Mouse (Mus musculus) embryonic facial prominence, embryonic 10.5 days (tissue): ENCODE measurements around the gene Ilf2. TPM values are rescaled to one million over a fixed set of nuclear protein-coding genes. Genes with fewer than 3 reads are reported as not detected.
A peak's percentile ranks its signal among the peaks of the same experiment; 100 is the strongest.

ENCODE experiments used
- DNase-seq: peaks from one replicate; pipeline ENCODE4 v3.0.0-alpha.2; 2017; ENCODE audit warnings: low spot score
- H3K27ac ChIP-seq: fragments of 300-500 bp; sonication (generic); replicated peaks from 2 replicates; pipeline ENCODE4 v1.5.1; 2016; ENCODE audit warnings: mild to moderate bottlenecking
- H3K27me3 ChIP-seq: fragments of 300-500 bp; sonication (generic); replicated peaks from 2 replicates; pipeline ENCODE4 v1.6.1; 2016; ENCODE audit warnings: low read depth, mild to moderate bottlenecking; ENCODE audit not compliant: poor library complexity, severe bottlenecking
- H3K36me3 ChIP-seq: fragments of 300-500 bp; sonication (generic); replicated peaks from 2 replicates; pipeline ENCODE4 v1.6.1; 2016; ENCODE audit warnings: mild to moderate bottlenecking, moderate library complexity
- H3K4me1 ChIP-seq: fragments of 300-500 bp; sonication (generic); 2 replicates; pipeline ENCODE4 v1.6.1; 2016
- H3K4me3 ChIP-seq: fragments of 300-500 bp; sonication (generic); 2 replicates; pipeline ENCODE4 v1.5.1; 2016; ENCODE audit warnings: mild to moderate bottlenecking, moderate library complexity
- H3K9me3 ChIP-seq: fragments of 300-500 bp; sonication (generic); 2 replicates; pipeline ENCODE4 v1.6.1; 2016; ENCODE audit warnings: mild to moderate bottlenecking
- WGBS: fragments of 180-500 bp; shearing (Covaris S2); methylation state at CpG from one replicate; pipeline ENCODE4 v1.1.7; 2016; 5-methylcytosine and 5-hydroxymethylcytosine counted together
- polyA plus RNA-seq: library from polyadenylated mRNA; unstranded; fragments of >200 nt; fragmentation: Nextera tagmentation; extraction: Ambion mirVana; gene quantifications from 2 replicates; pipeline ENCODE4 v1.2.1, GENCODE M21; 2016

Gene Ilf2
- polyA plus RNA-seq, 1 experiment from 2014 or later = 367 TPM

- no peak for DNase-seq
- Histone ChIP-seq H3K27ac (peak within 1 kb of the TSS; percentile 48; the same call in 1 of the 2 replicates), H3K4me3 (peak within 1 kb of the TSS; percentile 59), H3K9me3 (no peaks in the 10 kb centered on the region), H3K27me3 (peaks cover 56% of the 10 kb centered on the region), H3K36me3 (no peaks in the 10 kb centered on the region), H3K4me1 (peaks cover 29% of the 10 kb centered on the region)
- whole genome bisulfite sequencing = under 1% methylated on average over 42 of the region's 49 CpGs
These were observed 10.1 kb upstream of the Ilf2 start, which contains the start of gene Npr1 for GRCm38 (mm10) chr3:90465686-90466310. Gene Npr1, minus strand, starts transcription at chr3:90465866.

DNA sequence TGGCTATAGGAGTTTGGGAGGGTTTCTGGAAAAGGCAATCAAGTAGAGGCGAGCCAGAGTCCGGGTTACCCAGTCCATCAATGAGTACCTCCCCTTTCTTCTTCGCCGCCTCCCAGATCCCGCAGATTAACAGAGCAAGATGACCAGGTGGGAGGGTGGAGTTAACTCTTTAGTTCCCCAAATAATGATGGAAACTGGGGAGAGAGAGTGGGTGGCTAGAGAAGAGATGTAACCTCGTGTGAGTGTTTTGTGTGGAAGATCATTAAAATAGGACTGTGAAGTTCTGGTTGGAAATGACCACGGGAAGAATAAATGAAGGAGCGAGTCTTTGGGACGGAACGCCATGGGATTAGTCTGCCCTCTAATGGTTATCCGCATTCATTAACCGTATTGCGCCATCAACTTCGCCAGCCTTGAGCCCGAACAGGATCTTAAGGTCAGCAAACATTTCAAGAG is 9.6 kb upstream of the Ilf2 start:
- no peaks in the 10 kb centered on the region for H3K36me3 ChIP-seq
- under 1% methylated on average over 15 of the region's 15 CpGs for WGBS
- DNase-seq = peak; percentile 66
- peak overlapping the region; percentile 59 for H3K4me3 ChIP-seq
- peaks cover 51% of the 10 kb centered on the region for H3K27me3 ChIP-seq
- H3K4me1 ChIP-seq = peaks cover 29% of the 10 kb centered on the region
- no peaks in the 10 kb centered on the region for H3K9me3 ChIP-seq
- 0 out of 2 replicates have a peak overlapping the region, but pooled peaks have one; percentile 0 for H3K27ac ChIP-seq

DNA sequence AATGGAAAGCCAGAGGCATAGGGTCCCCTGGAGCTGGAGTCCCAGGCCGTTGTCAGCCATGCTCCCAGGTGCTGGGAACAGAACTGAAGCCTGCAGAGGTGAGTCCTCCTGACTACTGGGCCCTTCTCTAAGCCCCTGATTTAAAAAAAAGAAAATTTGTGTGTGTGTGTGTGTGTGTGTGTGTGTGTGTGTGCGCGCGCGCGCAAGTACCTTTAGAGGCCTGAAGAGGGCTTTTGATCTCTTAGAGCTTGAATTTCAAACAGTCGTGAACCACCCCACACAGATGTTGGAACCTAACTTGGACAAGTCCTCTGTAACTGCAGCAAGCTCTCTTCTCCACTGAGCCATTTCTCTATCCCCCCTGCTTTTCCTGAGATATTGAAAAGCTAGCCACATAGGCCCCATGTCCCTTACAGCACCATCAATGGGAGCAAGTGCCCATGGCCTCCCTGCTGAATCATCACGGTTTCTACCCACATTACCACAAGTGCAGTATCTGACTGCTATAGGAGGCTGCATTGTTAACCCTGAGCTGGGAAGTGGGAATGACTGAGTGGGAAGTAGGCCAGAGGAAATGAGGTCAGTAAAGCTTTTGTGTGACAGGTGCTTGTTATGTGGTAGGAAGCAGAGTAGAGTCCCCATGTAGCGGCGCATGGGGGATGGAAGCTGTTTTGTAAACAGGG is 8.2 kb upstream of the Ilf2 start:
- Histone ChIP-seq H3K4me3 (no peak overlapping the region), H3K27me3 (peaks cover 37% of the 10 kb centered on the region), H3K27ac (no peak overlapping the region), H3K9me3 (no peaks in the 10 kb centered on the region), H3K36me3 (no peaks in the 10 kb centered on the region), H3K4me1 (peaks cover 24% of the 10 kb centered on the region)
- 94% methylated on average over 10 of the region's 10 CpGs for WGBS
- no peak for DNase-seq

GRCm38 (mm10) chr3:90472213-90472612 is 3.7 kb upstream of the Ilf2 start:
- DNase-seq = no peak
- Histone ChIP-seq H3K9me3 (no peaks in the 10 kb centered on the region), H3K4me3 (no peak overlapping the region), H3K4me1 (peaks cover 4% of the 10 kb centered on the region), H3K27ac (no peak overlapping the region), H3K36me3 (peaks cover 1% of the 10 kb centered on the region), H3K27me3 (no peaks in the 10 kb centered on the region; the same call in 1 of the 2 replicates)
- WGBS = 32% methylated on average over 3 of the region's 3 CpGs

DNA sequence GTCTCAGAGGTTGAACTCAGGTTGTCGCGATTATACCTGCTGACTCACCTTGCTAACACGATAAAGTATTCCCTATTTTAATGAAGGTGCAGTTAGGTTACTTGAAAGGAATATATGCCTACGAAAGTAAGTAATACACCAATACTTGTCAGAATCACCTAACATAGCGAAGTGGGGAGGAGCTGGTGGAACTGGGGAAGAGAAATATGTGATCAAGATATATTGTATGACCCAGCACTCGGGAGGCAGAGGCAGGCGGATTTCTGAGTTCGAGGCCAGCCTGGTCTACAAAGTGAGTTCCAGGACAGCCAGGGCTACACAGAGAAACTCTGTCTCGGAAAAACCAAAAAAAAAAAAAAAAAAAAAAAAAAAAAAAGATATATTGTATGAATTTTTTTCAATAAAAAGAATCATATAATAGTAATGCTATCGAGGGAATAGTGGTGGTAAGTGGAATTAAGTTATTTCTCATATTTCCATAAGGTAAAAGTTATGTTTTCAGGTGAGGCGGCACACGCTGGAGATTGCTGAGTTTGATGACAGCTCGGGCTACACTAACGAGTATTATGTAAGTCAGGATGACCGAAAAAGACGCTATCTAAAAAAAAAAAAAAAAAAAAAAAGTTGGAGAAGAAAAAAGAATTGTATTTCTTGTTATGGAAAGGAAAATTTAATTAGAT is 635 bp upstream of the Ilf2 start:
- 44% methylated on average over 16 of the region's 16 CpGs for WGBS
- peaks cover 32% of the 10 kb centered on the region for H3K36me3 ChIP-seq
- peaks cover 10% of the 10 kb centered on the region for H3K4me1 ChIP-seq
- H3K27me3 ChIP-seq = no peaks in the 10 kb centered on the region
- no peak for DNase-seq
- H3K4me3 ChIP-seq = peak overlapping the region; percentile 78; the same call in 1 of the 2 replicates
- H3K27ac ChIP-seq = no peak overlapping the region
- no peaks in the 10 kb centered on the region for H3K9me3 ChIP-seq

- no peak overlapping the region for H3K4me3 ChIP-seq
- H3K27ac ChIP-seq = no peak overlapping the region
- 87% methylated on average over 5 of the region's 5 CpGs for WGBS
- H3K9me3 ChIP-seq = no peaks in the 10 kb centered on the region
- no peaks in the 10 kb centered on the region for H3K27me3 ChIP-seq
- no peak for DNase-seq
- H3K36me3 ChIP-seq = peaks cover 76% of the 10 kb centered on the region
- H3K4me1 ChIP-seq = peaks cover 7% of the 10 kb centered on the region
These were observed 11.1 kb downstream of the Ilf2 start for GRCm38 (mm10) chr3:90486998-90487397.

GRCm38 (mm10) chr3:90488576-90488975 is 12.7 kb downstream of the Ilf2 start:
- DNase-seq = no peak
- no peak overlapping the region for H3K4me3 ChIP-seq
- H3K36me3 ChIP-seq = peaks cover 61% of the 10 kb centered on the region
- WGBS = 89% methylated on average over 6 of the region's 6 CpGs
- no peak overlapping the region for H3K27ac ChIP-seq
- H3K4me1 ChIP-seq = peaks cover 7% of the 10 kb centered on the region
- H3K9me3 ChIP-seq = no peaks in the 10 kb centered on the region
- no peaks in the 10 kb centered on the region for H3K27me3 ChIP-seq

GRCm38 (mm10) chr3:90490696-90491256 is 14.8 kb downstream of the Ilf2 start, which contains the start of gene Snapin:
Gene Snapin, minus strand, starts transcription at chr3:90491033.
- WGBS = under 1% methylated on average over 37 of the region's 37 CpGs
- peak within 1 kb of the TSS; percentile 88 for H3K27ac ChIP-seq
- H3K9me3 ChIP-seq = no peaks in the 10 kb centered on the region
- peaks cover 50% of the 10 kb centered on the region for H3K36me3 ChIP-seq
- H3K4me1 ChIP-seq = peaks cover 7% of the 10 kb centered on the region
- H3K27me3 ChIP-seq = no peaks in the 10 kb centered on the region
- H3K4me3 ChIP-seq = peak within 1 kb of the TSS; percentile 67
- DNase-seq = peak; percentile 96

DNA sequence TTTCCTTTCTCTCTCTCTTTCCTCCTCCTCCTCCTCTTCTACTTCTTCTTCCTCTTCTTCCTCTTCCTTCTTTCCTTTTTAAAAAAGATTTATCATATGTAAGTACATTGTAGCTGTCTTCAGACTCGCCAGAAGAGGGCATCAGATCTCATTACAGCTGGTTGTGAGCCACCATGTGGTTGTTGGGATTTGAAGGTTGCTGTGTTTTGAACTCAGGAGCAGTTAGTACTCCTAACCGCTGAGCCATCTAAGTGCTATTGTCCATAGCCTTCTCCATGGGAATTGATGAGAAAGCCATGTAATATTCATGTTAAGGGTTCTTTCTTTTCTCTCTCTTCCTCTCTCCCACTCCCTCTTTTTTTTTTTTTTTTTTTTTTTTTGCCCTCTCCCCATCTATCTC is 15.4 kb downstream of the Ilf2 start:
- Histone ChIP-seq H3K27ac (no peak overlapping the region), H3K4me1 (peaks cover 7% of the 10 kb centered on the region), H3K4me3 (0 out of 2 replicates have a peak overlapping the region, but pooled peaks have one; percentile 67), H3K9me3 (no peaks in the 10 kb centered on the region), H3K27me3 (no peaks in the 10 kb centered on the region), H3K36me3 (peaks cover 50% of the 10 kb centered on the region)
- no peak for DNase-seq
- WGBS = 35% methylated on average over 2 of the region's 2 CpGs

- Histone ChIP-seq H3K36me3 (peaks cover 50% of the 10 kb centered on the region), H3K4me1 (peaks cover 7% of the 10 kb centered on the region), H3K27ac (no peak overlapping the region), H3K4me3 (no peak overlapping the region), H3K27me3 (no peaks in the 10 kb centered on the region), H3K9me3 (no peaks in the 10 kb centered on the region)
- WGBS = 67% methylated on average over 4 of the region's 4 CpGs
- DNase-seq = no peak
These were observed 18.1 kb downstream of the Ilf2 start for GRCm38 (mm10) chr3:90493831-90494540.

- no peak overlapping the region for H3K27ac ChIP-seq
- H3K9me3 ChIP-seq = no peaks in the 10 kb centered on the region
- H3K27me3 ChIP-seq = no peaks in the 10 kb centered on the region
- H3K4me3 ChIP-seq = no peak overlapping the region
- H3K36me3 ChIP-seq = peaks cover 62% of the 10 kb centered on the region
- no peak for DNase-seq
- 93% methylated on average over 7 of the region's 7 CpGs for WGBS
- no peaks in the 10 kb centered on the region for H3K4me1 ChIP-seq
These were observed 20.1 kb downstream of the Ilf2 start for GRCm38 (mm10) chr3:90495850-90496525.
